Mouse (Mus musculus) frontal cortex, postnatal 25 days (tissue): ENCODE results near the gene Mrpl4.
"Not testable (repeated sequence)": the region's sequence is repeated elsewhere in the genome, so short reads cannot be mapped to it uniquely, and the experiment has no call there.

ENCODE experiments used
- DNase-seq, 2 experiments: peaks; one replicate each; pipeline ENCODE4 v3.0.0; 2022; ENCODE audit warnings: low spot score in 2 of 2

Mrpl4 gene

GRCm38 (mm10) chr9:20986952-20987686 lies 15.4 kb upstream of the Mrpl4 start:
- DNase-seq, result no peak

GRCm38 (mm10) chr9:20987953-20988352 lies 14.6 kb upstream of the Mrpl4 start:
- no peak for DNase-seq

- no peak for DNase-seq
These were observed 11.7 kb upstream of the Mrpl4 start for GRCm38 (mm10) chr9:20990861-20991260.

GRCm38 (mm10) chr9:20991587-20991986 lies 11.0 kb upstream of the Mrpl4 start:
- DNase-seq, result no peak

GRCm38 (mm10) chr9:20993165-20993898 lies 9.2 kb upstream of the Mrpl4 start:
- DNase-seq, result no peak

GRCm38 (mm10) chr9:20995069-20995468 lies 7.5 kb upstream of the Mrpl4 start:
- DNase-seq, result no peak

GRCm38 (mm10) chr9:20997065-20997464 lies 5.5 kb upstream of the Mrpl4 start:
- no peak for DNase-seq

- not testable (repeated sequence) for DNase-seq
These were observed 4.2 kb upstream of the Mrpl4 start for GRCm38 (mm10) chr9:20998337-20998736.

- no peak for DNase-seq
These were observed 1.7 kb upstream of the Mrpl4 start for GRCm38 (mm10) chr9:21000811-21001210.

- no peak for DNase-seq
These were observed 812 bp upstream of the Mrpl4 start for GRCm38 (mm10) chr9:21001651-21002200.

GRCm38 (mm10) chr9:21002270-21002626 lies 290 bp upstream of the Mrpl4 start:
- DNase-seq, result no peak

GRCm38 (mm10) chr9:21007313-21007952 lies 4.9 kb downstream of the Mrpl4 start:
- DNase-seq, result no peak

GRCm38 (mm10) chr9:21008007-21008406 lies 5.5 kb downstream of the Mrpl4 start:
- DNase-seq, result no peak

GRCm38 (mm10) chr9:21010362-21010761 lies 7.8 kb downstream of the Mrpl4 start:
- no peak for DNase-seq

- not testable (repeated sequence) for DNase-seq
These were observed 8.5 kb downstream of the Mrpl4 start for GRCm38 (mm10) chr9:21010939-21011541.

- DNase-seq, result no peak
These were observed 9.3 kb downstream of the Mrpl4 start for GRCm38 (mm10) chr9:21011846-21012312.

GRCm38 (mm10) chr9:21012368-21012767 lies 9.8 kb downstream of the Mrpl4 start:
- no peak for DNase-seq

GRCm38 (mm10) chr9:21014691-21015570 lies 12.4 kb downstream of the Mrpl4 start:
- no peak for DNase-seq

- no peak for DNase-seq
These were observed 13.1 kb downstream of the Mrpl4 start, which contains the start of gene Icam1 for GRCm38 (mm10) chr9:21015571-21016130. Gene Icam1, plus strand, starts transcription at chr9:21015985.
